Mouse (Mus musculus) intestine, postnatal 0 days (tissue): ENCODE measurements at regions not wholly inside any gene's neighbourhood (a gene's known extent, or its start where the extent isn't known, plus 50 kb on each side); places are given as distances from the start of the nearest gene placed in this dataset.

Experiments used
- ATAC-seq: fragments of 200-750 bp; cut with Nextera tagmentation; 2 replicates; pipeline ENCODE4 v1.8.0; 2017; ENCODE audit warnings: mild to moderate bottlenecking, moderate TSS enrichment, moderate library complexity
- H3K27ac ChIP-seq: fragments of 300-500 bp; sonication (generic); 2 replicates; pipeline ENCODE4 v1.5.1; 2014; ENCODE audit warnings: mild to moderate bottlenecking, low read depth, low read length, moderate library complexity
- H3K27me3 ChIP-seq: fragments of 300-500 bp; sonication (generic); replicated peaks from 2 replicates; pipeline ENCODE4 v1.6.1; 2014; ENCODE audit warnings: low read length, mixed read lengths; ENCODE audit not compliant: control insufficient read depth, insufficient read depth
- H3K36me3 ChIP-seq: fragments of 300-500 bp; sonication (generic); 2 replicates; pipeline ENCODE4 v1.6.1; 2014; ENCODE audit warnings: mild to moderate bottlenecking, moderate library complexity; ENCODE audit not compliant: control insufficient read depth, insufficient read depth
- H3K4me1 ChIP-seq: fragments of 300-500 bp; sonication (generic); replicated peaks from 2 replicates; pipeline ENCODE4 v1.6.1; 2014; ENCODE audit warnings: antibody characterized with exemption, low read length, mixed read lengths; ENCODE audit not compliant: control insufficient read depth, insufficient read depth
- H3K4me2 ChIP-seq: fragments of 300-500 bp; sonication (generic); replicated peaks from 2 replicates; pipeline ENCODE4 v1.6.1; 2014; ENCODE audit warnings: low read depth, mild to moderate bottlenecking, moderate library complexity
- H3K4me3 ChIP-seq: fragments of 300-500 bp; sonication (generic); 2 replicates; pipeline ENCODE4 v1.5.1; 2014; ENCODE audit warnings: low read depth, low read length
- H3K9ac ChIP-seq: fragments of 300-500 bp; sonication (generic); 2 replicates; pipeline ENCODE4 v1.6.1; 2014; ENCODE audit warnings: mild to moderate bottlenecking, low read depth, low read length
- H3K9me3 ChIP-seq: fragments of 300-500 bp; sonication (generic); 2 replicates; pipeline ENCODE4 v1.6.1; 2016; ENCODE audit warnings: mixed run types; ENCODE audit not compliant: control insufficient read depth
- CTCF ChIP-seq: sonication (generic); IDR thresholded peaks from 2 replicates; pipeline ENCODE4 v1.5.1; 2016; ENCODE audit warnings: low read depth, mild to moderate bottlenecking, control low read depth, antibody characterized with exemption, moderate library complexity
- WGBS: fragments of 180-500 bp; shearing (Covaris S2); extraction: QIAGEN DNeasy Blood & Tissue Kit; methylation state at CpG from one replicate; pipeline ENCODE4 v1.1.7; 2014; 5-methylcytosine and 5-hydroxymethylcytosine counted together

DNA sequence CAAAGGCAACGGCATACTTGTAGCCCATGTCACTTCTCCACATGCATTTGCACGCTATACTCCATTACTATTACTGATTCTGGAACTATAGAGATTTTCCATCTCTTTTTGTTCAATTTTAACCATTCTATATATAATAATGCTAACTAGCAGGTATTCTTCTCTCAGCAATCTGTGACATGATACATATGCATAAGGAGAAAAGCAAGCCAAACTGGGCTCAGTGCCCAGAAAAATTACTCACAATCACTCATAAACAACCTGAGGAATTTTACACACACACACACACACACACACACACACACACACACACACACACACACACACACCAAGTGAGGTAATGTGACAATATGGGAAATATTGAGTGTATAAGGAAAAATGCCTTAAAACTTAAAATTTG lies 69.8 kb upstream of the Slc5a7 start:
- no peak for ATAC-seq
- Histone ChIP-seq H3K27me3 (no peaks in the 10 kb centered on the region), H3K4me3 (no peak overlapping the region), H3K4me2 (no peak overlapping the region), H3K9me3 (no peaks in the 10 kb centered on the region), H3K9ac (no peak overlapping the region), H3K27ac (no peak overlapping the region), H3K4me1 (no peaks in the 10 kb centered on the region), H3K36me3 (no peaks in the 10 kb centered on the region)
- WGBS: 82% methylated on average over 2 of the region's 2 CpGs
- no peak for TF ChIP-seq CTCF

DNA sequence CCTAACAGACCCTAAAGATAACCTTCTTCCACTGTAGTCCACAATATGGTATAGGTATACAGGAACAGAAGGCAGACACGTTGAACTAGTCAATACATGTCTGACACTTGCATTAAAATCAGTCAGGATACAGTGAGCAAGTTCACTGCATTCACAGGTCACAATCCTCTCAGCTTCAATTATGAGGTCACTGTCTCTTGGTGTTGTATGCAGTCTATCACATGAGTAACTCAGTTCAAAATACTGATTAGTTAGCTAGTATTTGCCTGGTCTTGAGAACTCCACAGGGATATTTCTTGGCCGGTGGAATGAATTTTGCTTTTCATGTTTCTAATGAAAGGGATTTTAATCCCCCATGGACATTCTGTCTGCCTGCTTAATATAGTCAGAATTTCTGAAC lies 69.1 kb upstream of the Slc5a7 start:
- no peak overlapping the region for H3K4me2 ChIP-seq
- WGBS: 69% methylated on average over 2 of the region's 2 CpGs
- no peaks in the 10 kb centered on the region for H3K9me3 ChIP-seq
- no peak overlapping the region for H3K4me3 ChIP-seq
- no peak overlapping the region for H3K9ac ChIP-seq
- H3K27ac ChIP-seq: no peak overlapping the region
- TF ChIP-seq CTCF: no peak
- H3K4me1 ChIP-seq: no peaks in the 10 kb centered on the region
- no peak for ATAC-seq
- no peaks in the 10 kb centered on the region for H3K27me3 ChIP-seq
- H3K36me3 ChIP-seq: no peaks in the 10 kb centered on the region

DNA sequence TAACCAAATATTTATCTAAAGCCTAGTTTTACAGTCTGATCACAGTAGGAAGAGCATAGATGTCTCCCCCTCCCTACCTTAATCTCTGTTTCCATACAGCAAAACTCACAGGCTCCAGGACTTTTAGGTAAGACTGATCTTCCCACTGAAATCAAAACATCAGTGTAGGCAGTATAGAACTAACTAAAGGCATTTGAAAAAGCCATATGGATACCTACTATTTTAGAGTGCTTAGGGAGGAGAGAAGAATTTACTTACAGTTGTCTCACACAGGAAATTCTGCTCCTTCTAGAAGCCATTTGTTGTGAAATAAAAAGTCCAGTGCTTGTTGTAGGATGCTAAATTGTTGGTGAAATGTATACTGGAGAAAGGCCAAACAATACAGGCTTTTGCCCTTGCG lies 64.2 kb upstream of the Slc5a7 start:
- WGBS: 93% methylated on average over 1 of the region's 1 CpGs
- no peak for ATAC-seq

DNA sequence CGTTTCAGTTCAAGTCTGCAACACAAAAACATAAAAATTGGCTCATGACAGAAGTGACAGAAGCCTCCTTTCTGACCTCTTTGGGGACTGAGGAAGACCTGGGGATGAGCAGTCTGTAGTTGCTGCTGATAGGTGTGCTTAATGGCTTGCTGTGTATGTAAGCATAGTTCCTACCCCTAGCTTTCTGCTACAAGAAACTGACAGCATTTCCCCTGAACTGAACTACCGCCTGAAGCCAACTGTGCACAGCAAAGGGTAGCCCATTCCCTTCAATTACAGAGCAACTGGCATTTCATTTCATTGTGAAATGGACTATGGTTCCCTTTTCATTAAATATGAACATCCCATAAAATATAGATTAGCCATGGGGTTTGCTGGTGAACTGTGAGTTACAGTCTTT lies 54.2 kb upstream of the Slc5a7 start:
- ATAC-seq: no peak
- Histone ChIP-seq H3K27me3 (no peaks in the 10 kb centered on the region), H3K4me2 (no peak overlapping the region), H3K4me1 (no peaks in the 10 kb centered on the region), H3K9ac (no peak overlapping the region), H3K36me3 (no peaks in the 10 kb centered on the region), H3K9me3 (no peaks in the 10 kb centered on the region), H3K4me3 (no peak overlapping the region), H3K27ac (no peak overlapping the region)
- WGBS: 85% methylated on average over 2 of the region's 2 CpGs
- TF ChIP-seq CTCF: no peak

More for the DNA sequence above, 64.2 kb upstream of the Slc5a7 start:
- H3K9me3 ChIP-seq: no peaks in the 10 kb centered on the region
- no peak overlapping the region for H3K4me3 ChIP-seq
- TF ChIP-seq CTCF: no peak
- no peaks in the 10 kb centered on the region for H3K36me3 ChIP-seq
- H3K27ac ChIP-seq: no peak overlapping the region
- no peak overlapping the region for H3K4me2 ChIP-seq
- no peaks in the 10 kb centered on the region for H3K4me1 ChIP-seq
- no peaks in the 10 kb centered on the region for H3K27me3 ChIP-seq
- no peak overlapping the region for H3K9ac ChIP-seq

DNA sequence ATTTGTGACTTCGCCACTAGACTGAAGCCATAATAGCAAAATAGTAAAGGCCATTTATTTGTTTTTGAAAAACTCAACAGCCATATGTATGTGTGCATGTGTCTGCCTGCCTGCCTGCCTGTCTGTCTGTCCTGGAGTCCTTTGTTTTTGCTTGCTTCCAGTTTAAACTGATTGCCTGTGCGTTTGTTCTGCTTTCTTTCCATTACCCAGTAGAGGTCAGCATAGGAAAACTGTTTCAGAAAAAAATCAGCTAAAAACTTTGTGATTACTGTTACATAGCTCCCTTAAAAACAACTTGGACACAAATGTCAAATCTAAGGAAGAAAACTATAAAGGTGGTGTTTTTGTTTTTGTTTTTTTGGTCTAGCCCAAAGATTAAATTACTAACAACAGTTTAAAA lies 52.0 kb upstream of the Slc5a7 start:
- Histone ChIP-seq H3K4me2 (no peak overlapping the region), H3K4me1 (no peaks in the 10 kb centered on the region), H3K4me3 (no peak overlapping the region), H3K9ac (no peak overlapping the region), H3K27ac (no peak overlapping the region), H3K9me3 (no peaks in the 10 kb centered on the region), H3K27me3 (no peaks in the 10 kb centered on the region), H3K36me3 (no peaks in the 10 kb centered on the region)
- TF ChIP-seq CTCF: peak; percentile 61
- WGBS: 34% methylated on average over 2 of the region's 2 CpGs
- ATAC-seq: no peak
